Mouse (Mus musculus): ENCODE measurements around the gene Nrbp1. TPM values are rescaled to one million over a fixed set of nuclear protein-coding genes. Genes with fewer than 3 reads are reported as not detected.

Nrbp1 gene
- 10 to 100 TPM; 90.1 to 91.2 TPM for polyA plus RNA-seq (2017; shearing (Covaris generic))

DNA sequence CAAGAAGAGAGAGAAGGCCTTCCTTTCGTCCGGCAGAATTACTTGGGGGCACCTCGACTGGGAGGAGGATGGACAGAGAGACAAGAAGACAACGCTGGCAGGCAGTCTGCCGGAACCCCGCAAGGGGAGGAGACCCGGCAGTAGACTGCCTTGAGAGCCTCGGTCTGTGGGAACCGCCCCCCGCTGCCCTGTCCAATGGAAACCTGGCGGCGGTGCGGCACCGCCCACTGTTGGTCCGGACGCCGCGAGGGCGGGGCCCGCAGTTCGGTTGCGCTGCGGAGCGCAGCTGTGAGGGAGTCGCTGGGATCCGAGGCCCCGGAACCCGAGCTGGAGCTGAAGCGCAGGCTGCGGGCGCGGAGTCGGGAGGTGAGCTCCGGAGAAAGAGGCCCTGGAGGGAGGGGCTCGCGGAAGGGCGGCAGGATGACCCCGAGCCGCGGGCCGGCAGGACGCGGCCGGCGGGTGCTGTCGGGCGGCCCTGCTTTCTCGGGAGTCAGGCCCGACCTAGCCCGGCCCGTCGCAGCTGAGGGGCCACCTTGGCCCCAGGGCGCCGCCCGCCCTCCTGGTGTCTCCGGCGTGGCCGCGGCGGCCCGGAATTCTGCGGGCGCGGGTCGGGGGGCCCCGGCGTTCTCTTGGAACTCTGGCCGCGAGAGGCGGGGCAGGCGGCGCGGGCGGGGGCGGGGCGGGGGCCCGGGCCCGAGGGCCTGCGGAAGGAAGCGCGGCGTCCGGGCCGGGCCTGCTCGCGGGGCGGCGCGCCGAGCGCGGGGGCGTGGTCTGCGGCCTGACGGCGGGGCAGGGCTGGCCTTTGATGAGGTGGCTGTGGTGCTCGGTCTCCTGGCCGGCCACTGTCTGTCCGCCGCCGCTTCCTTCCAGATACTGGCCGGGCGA lies at the start of gene Nrbp1, which contains the start of gene Gm9970:
Gene Nrbp1, plus strand, starts transcription at position 228 of the 885 bp plus-strand sequence.
Gene Gm9970, minus strand, starts transcription at position 596 of the 885 bp plus-strand sequence.
- ATAC-seq: peak; percentile 94

GRCm38 (mm10) chr5:31192045-31192938 lies 48.4 kb upstream of the Nrbp1 start:
- ATAC-seq: no peak

- peak; percentile 89 for ATAC-seq
Observed at GRCm38 (mm10) chr5:31192939-31193630, 47.6 kb upstream of the Nrbp1 start, which contains the start of the genes Snx17 and Eif2b4. Gene Snx17, plus strand, starts transcription at chr5:31193227. Gene Eif2b4, minus strand, starts transcription at chr5:31193430.

DNA sequence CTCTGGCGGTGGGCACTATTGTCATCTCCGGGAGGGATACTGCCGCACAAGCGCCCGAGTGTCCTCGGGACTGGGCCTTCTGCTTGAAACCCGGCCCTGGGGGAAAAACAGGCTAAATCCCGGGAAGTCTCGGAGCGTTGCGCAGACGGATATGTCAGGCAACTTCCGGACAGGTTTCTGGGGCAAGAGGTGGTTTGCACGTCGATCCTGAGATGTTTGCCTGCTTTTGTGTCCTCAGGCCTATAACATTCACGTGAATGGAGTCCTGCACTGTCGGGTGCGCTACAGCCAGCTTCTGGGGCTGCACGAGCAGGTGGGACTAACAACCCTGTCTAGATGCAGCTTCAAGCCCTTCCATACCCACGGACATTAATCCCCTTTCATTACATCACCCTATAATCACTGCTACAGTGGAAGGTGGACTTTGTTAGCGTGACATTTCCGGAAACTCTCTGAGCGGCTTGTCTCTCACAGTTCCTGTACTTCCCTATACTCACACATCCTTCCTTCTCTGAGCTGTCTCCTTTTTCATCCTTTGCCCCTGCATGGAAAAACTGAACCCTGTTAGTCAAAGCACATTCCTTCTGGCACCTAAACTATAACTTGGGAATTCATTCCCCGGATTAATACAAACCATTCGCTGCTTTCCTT lies 46.9 kb upstream of the Nrbp1 start:
- ATAC-seq: no peak

DNA sequence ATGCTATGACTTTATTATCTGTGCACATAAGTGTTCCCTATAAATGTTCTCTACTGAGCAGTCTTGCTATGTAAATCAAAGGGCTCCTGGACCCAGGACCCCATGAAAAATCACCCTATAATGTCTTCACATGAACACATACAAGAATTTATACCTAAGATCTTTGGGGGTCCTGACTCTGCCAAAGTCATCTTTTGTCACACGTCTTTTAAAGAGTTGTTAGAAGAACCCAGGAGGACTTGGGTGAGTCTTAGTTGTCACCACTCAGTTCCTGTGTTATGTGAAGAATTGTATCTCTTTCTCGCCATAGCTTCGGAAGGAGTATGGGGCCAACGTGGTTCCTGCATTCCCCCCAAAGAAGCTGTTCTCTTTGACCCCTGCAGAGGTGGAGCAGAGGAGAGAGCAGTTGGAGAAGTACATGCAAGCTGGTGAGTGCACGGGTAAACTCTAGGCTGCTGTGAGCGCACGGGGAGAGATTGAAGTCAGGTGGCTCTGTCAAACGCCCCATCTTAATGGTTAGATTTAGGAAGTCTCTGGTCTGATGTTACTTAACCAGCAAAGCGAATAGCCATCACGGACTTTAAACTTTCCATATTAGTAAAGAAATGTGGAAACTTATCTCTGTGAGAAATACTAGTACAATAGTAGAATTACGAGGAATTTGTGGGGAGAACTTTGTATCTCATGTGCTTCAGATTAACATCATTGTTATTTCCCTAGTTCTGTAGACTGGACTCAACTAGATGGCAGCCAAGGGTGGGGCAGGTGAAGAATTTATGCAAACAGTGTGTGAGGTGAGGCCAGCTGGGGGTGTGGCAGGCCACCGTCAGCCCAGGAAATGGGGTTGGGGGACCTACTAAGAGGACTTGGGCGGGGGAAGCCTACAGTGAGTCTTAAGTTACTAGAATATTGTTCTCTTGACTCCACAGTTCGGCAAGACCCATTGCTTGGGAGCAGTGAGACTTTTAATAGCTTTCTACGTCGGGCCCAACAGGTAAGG lies 45.9 kb upstream of the Nrbp1 start:
- ATAC-seq: no peak

- no peak for ATAC-seq
Observed at GRCm38 (mm10) chr5:31195671-31196070, 45.0 kb upstream of the Nrbp1 start.

GRCm38 (mm10) chr5:31196207-31196606 lies 44.5 kb upstream of the Nrbp1 start:
- no peak for ATAC-seq

- no peak for ATAC-seq
Observed at GRCm38 (mm10) chr5:31197072-31197471, 43.6 kb upstream of the Nrbp1 start.

DNA sequence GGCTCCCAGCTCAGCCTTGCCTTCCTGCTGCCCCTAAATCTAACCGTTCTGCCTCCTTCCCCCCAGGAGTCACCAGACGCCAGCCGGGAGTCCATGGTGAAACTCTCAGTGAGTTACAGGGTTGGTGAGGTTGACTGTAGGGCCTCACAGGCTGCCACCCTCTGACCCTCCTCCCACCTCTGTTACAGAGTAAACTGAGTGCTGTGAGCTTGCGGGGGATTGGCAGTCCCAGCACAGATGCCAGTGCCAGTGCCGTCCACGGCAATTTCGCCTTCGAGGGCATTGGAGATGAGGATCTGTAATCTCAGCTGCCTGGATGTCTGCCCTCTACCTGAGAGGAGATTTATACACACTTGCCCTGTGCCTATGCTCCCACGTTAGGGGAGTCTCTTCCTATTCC lies 42.5 kb upstream of the Nrbp1 start:
- no peak for ATAC-seq

DNA sequence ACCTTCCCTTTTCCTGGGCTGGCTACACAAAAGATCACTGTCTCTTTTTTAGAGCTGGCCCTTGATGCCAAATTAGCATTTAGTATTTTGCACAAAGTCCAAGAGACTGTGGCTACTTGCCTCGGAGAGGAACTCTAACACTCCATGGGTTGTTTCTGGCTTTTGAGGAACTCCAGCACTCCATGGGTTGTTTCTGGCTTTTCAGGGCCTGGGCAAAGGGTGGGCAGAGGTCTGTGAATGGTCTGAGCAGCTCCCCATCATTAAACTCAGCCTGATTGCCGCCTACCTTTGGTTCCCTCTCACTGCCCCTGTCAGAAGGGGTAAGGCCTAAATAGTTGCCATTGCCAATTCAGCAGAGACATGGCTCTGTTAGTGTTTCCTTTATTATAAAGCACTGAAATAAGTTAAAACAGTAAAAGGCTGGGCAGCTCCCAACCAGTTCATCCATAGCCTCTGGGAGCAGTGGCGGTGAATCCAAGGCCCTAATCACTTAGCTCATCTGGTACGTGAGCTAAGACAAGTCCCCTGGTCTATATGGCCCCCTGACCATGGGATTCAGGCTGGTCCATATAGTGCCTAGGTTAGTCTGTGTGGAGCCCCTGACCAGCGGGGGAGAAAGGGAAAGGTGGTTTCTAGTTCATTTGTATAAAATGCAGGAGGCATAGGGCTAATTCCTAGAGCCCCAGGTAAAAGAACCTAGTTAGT lies 41.9 kb upstream of the Nrbp1 start:
- no peak for ATAC-seq

DNA sequence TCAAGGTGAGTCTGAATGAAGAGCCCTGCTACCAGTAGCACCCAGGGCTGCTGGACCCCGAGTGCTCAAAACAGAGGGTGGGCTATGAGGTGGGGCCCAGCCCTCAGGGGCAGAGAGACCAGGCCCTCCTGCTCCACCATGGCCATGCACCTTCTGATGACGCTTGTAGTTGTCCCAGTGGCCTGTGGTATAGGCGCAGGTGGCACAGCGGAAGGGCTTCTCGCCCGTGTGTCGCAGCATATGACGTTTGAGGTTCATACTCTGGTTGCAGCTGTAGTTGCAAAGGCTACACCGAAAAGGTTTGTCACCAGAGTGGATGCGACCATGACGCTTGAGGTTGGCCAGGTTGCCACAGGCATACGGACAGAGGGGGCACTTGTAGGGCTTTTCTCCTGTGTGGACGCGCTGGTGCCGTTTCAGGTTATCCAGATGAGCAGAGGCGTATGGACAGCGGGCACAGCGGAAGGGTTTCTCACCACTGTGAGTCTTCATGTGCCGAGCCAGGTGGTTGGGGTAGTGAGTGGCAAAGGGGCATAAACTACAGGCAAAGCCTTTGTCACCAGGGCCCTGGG lies 41.3 kb upstream of the Nrbp1 start:
- no peak for ATAC-seq

DNA sequence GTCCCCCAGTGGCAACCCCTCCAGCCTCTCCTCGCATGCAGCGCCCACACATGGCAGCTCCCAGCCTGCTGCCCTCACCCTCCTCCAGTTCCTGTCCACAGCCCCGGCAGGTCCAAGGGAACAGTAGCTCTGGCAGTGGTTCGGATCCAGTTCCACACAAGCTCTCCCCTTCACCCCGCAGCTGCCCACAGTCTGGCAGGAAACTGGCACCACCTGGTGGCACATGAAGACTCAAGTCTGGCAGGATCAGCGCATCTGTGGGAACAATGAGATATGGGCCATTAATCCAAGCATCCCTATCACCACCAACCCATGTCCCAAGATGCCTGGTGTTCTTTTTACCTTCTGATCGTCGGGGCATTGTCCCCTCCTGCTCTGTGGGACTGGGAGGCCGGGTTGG lies 40.8 kb upstream of the Nrbp1 start:
- no peak for ATAC-seq

GRCm38 (mm10) chr5:31200327-31200768 lies 40.3 kb upstream of the Nrbp1 start:
- ATAC-seq: no peak

DNA sequence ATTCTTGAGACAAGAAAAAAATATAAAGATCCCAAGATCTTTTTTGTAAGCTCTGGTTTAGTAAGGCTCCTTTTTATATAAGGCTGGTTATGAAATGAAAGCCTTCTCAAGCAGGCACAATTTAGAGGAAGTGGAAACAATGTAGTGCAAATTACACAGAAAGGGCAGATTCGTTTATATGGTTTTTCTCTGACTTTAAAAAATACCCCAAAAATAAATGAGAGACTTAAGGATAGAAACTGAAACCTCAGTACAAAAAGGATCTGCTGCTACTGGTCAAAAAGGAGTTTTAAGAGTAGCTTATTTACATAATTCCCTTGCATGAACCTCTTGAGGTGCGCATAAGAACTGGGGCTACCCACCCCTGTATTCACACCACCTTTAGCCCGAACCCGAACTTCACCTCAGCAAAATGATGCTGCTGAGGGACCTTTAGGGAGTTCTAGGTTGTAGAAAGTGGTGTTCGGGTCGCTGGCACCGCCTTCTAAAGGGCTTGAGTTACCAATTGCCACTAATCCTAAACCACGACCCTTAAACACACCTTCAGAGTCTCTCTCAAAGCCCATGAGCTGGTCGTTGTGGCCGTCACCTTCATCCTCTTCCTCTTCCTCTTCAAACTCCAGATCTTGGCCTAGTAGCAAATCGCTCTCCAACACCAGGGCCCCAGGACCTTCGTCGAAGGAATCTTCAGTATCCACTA lies 39.5 kb upstream of the Nrbp1 start:
- no peak for ATAC-seq

GRCm38 (mm10) chr5:31201742-31202590 lies 38.7 kb upstream of the Nrbp1 start, which contains the start of gene Zfp513:
Gene Zfp513, minus strand, starts transcription at chr5:31202303.
- ATAC-seq: peak; percentile 99

GRCm38 (mm10) chr5:31202933-31203332 lies 37.7 kb upstream of the Nrbp1 start:
- ATAC-seq: no peak

GRCm38 (mm10) chr5:31203866-31204265 lies 36.8 kb upstream of the Nrbp1 start:
- no peak for ATAC-seq

GRCm38 (mm10) chr5:31204421-31204820 lies 36.2 kb upstream of the Nrbp1 start:
- ATAC-seq: no peak
